Mouse (Mus musculus): ENCODE measurements around the gene Klhl10. TPM values are rescaled to one million over a fixed set of nuclear protein-coding genes. Genes with fewer than 3 reads are reported as not detected.

Gene Klhl10
- total RNA-seq, 1 experiment from 2014 or later: 0.60 TPM

- ATAC-seq (replicated peaks in 1 of 2; ENCODE audit: insufficient read depth in 1 of 2, low FRiP score in 2 of 2, low TSS enrichment in 1 of 2, low read depth in 1 of 2, poor library complexity in 2 of 2, severe bottlenecking in 2 of 2): peak in 1 of 2 experiments; percentile 46; a peak in 1 of 4 replicates
Measured at GRCm38 (mm10) chr11:100485801-100486538, 44.3 kb downstream of the Klhl10 start.

GRCm38 (mm10) chr11:100490951-100491350 lies 49.2 kb downstream of the Klhl10 start:
- ATAC-seq (replicated peaks in 1 of 2; ENCODE audit: insufficient read depth in 1 of 2, low FRiP score in 2 of 2, low TSS enrichment in 1 of 2, low read depth in 1 of 2, poor library complexity in 2 of 2, severe bottlenecking in 2 of 2): no peak

- no peak for ATAC-seq (replicated peaks in 1 of 2; ENCODE audit: insufficient read depth in 1 of 2, low FRiP score in 2 of 2, low TSS enrichment in 1 of 2, low read depth in 1 of 2, poor library complexity in 2 of 2, severe bottlenecking in 2 of 2)
Measured at GRCm38 (mm10) chr11:100493771-100494170, 52.1 kb downstream of the Klhl10 start.

- ATAC-seq (replicated peaks in 1 of 2; ENCODE audit: insufficient read depth in 1 of 2, low FRiP score in 2 of 2, low TSS enrichment in 1 of 2, low read depth in 1 of 2, poor library complexity in 2 of 2, severe bottlenecking in 2 of 2): no peak
Measured at GRCm38 (mm10) chr11:100500241-100500640, 58.5 kb downstream of the Klhl10 start.

GRCm38 (mm10) chr11:100500651-100501050 lies 58.9 kb downstream of the Klhl10 start:
- ATAC-seq (replicated peaks in 1 of 2; ENCODE audit: insufficient read depth in 1 of 2, low FRiP score in 2 of 2, low TSS enrichment in 1 of 2, low read depth in 1 of 2, poor library complexity in 2 of 2, severe bottlenecking in 2 of 2): no peak

GRCm38 (mm10) chr11:100501321-100501720 lies 59.6 kb downstream of the Klhl10 start:
- no peak for ATAC-seq (replicated peaks in 1 of 2; ENCODE audit: insufficient read depth in 1 of 2, low FRiP score in 2 of 2, low TSS enrichment in 1 of 2, low read depth in 1 of 2, poor library complexity in 2 of 2, severe bottlenecking in 2 of 2)

GRCm38 (mm10) chr11:100504990-100505660 lies 63.4 kb downstream of the Klhl10 start:
- peak in 1 of 2 experiments; percentile 29; a peak in 1 of 4 replicates for ATAC-seq (replicated peaks in 1 of 2; ENCODE audit: insufficient read depth in 1 of 2, low FRiP score in 2 of 2, low TSS enrichment in 1 of 2, low read depth in 1 of 2, poor library complexity in 2 of 2, severe bottlenecking in 2 of 2)

GRCm38 (mm10) chr11:100505997-100506396 lies 64.3 kb downstream of the Klhl10 start:
- ATAC-seq (replicated peaks in 1 of 2; ENCODE audit: insufficient read depth in 1 of 2, low FRiP score in 2 of 2, low TSS enrichment in 1 of 2, low read depth in 1 of 2, poor library complexity in 2 of 2, severe bottlenecking in 2 of 2): no peak

Other genes with a start within 250 kb of the Klhl10 start
- gene Krt9, start 248.7 kb upstream of the Klhl10 start, total RNA-seq (2017): not detected in 2 replicates
- gene Krt14, start 234.4 kb upstream of the Klhl10 start, total RNA-seq (2017): not detected in 2 replicates
- not detected in 2 replicates for gene Krt16, start 193.0 kb upstream of the Klhl10 start, total RNA-seq (2017)
- 0.44 TPM in 1 of 2 replicates, not detected in the other for gene Krt17, start 180.9 kb upstream of the Klhl10 start, total RNA-seq (2017)
- not detected in 2 replicates for gene Krt42, start 172.0 kb upstream of the Klhl10 start, total RNA-seq (2017)
- gene Eif1, start 122.0 kb upstream of the Klhl10 start, total RNA-seq (2017): 225 and 235 TPM in 2 replicates
- gene Gast, start 107.5 kb upstream of the Klhl10 start, total RNA-seq (2017): not detected in 2 replicates
- gene Hap1, start 85.8 kb upstream of the Klhl10 start, total RNA-seq (2017): 0.88 TPM in 1 of 2 replicates, not detected in the other
- gene Jup, start 44.2 kb upstream of the Klhl10 start, total RNA-seq (2017): 2.1 and 9.9 TPM in 2 replicates
- gene P3h4, start 27.1 kb upstream of the Klhl10 start, total RNA-seq (2017): 0.65 and 2.7 TPM in 2 replicates
- 0.38 and 0.74 TPM in 2 replicates for gene Fkbp10, start 26.2 kb upstream of the Klhl10 start, total RNA-seq (2017)
- 50.2 and 73.2 TPM in 2 replicates for gene Nt5c3b, start 109 bp upstream of the Klhl10 start, total RNA-seq (2017)
- 27.6 and 34.2 TPM in 2 replicates for gene Klhl11, start 30.8 kb downstream of the Klhl10 start, total RNA-seq (2017)
- 91.6 and 97.6 TPM in 2 replicates for gene Acly, start 86.1 kb downstream of the Klhl10 start, total RNA-seq (2017)
- gene Ttc25, start 103.7 kb downstream of the Klhl10 start, total RNA-seq (2017): 0.31 TPM in 1 of 2 replicates, not detected in the other
- 26.4 and 27.5 TPM in 2 replicates for gene Cnp, start 133.0 kb downstream of the Klhl10 start, total RNA-seq (2017)
- gene Nkiras2, start 177.3 kb downstream of the Klhl10 start, total RNA-seq (2017): 6.9 and 10.7 TPM in 2 replicates
- 129 and 135 TPM in 2 replicates for gene Dnajc7, start 178.3 kb downstream of the Klhl10 start, total RNA-seq (2017)

Measured in hematopoietic stem cell, adult 5-6 weeks (primary cell).